Mouse (Mus musculus) hindbrain, embryonic 12.5 days (tissue): ENCODE measurements around the gene Ank3. TPM values are rescaled to one million over a fixed set of nuclear protein-coding genes. Genes with fewer than 3 reads are reported as not detected.

Experiments
- ATAC-seq: fragments of 200-750 bp; cut with Nextera tagmentation; 2 replicates; pipeline ENCODE4 v1.8.0; 2017; ENCODE audit warnings: moderate TSS enrichment; ENCODE audit not compliant: low FRiP score
- H3K27ac ChIP-seq: fragments of 300-500 bp; sonication (generic); 2 replicates; pipeline ENCODE4 v1.5.1; 2016; ENCODE audit warnings: mild to moderate bottlenecking
- H3K27me3 ChIP-seq: fragments of 300-500 bp; sonication (generic); 2 replicates; pipeline ENCODE4 v1.6.1; 2016; ENCODE audit warnings: mild to moderate bottlenecking
- H3K36me3 ChIP-seq: fragments of 300-500 bp; sonication (generic); 2 replicates; pipeline ENCODE4 v1.6.1; 2016; ENCODE audit warnings: mild to moderate bottlenecking
- H3K4me1 ChIP-seq: fragments of 300-500 bp; sonication (generic); 2 replicates; pipeline ENCODE4 v1.6.1; 2016
- H3K4me2 ChIP-seq: fragments of 300-500 bp; sonication (generic); replicated peaks from 2 replicates; pipeline ENCODE4 v1.6.1; 2016; ENCODE audit warnings: mild to moderate bottlenecking
- H3K4me3 ChIP-seq: fragments of 300-500 bp; sonication (generic); 2 replicates; pipeline ENCODE4 v1.5.1; 2016; ENCODE audit warnings: mild to moderate bottlenecking
- H3K9ac ChIP-seq: fragments of 300-500 bp; sonication (generic); 2 replicates; pipeline ENCODE4 v1.6.1; 2016; ENCODE audit warnings: mild to moderate bottlenecking, moderate library complexity
- H3K9me3 ChIP-seq: fragments of 300-500 bp; sonication (generic); replicated peaks from 2 replicates; pipeline ENCODE4 v1.6.1; 2016; ENCODE audit warnings: mild to moderate bottlenecking
- WGBS: fragments of 180-500 bp; shearing (Covaris S2); methylation state at CpG from one replicate; pipeline ENCODE4 v1.1.7; 2016; 5-methylcytosine and 5-hydroxymethylcytosine counted together
- polyA plus RNA-seq: library from polyadenylated mRNA; unstranded; fragments of >200 nt; fragmentation: Nextera tagmentation; extraction: Ambion mirVana; gene quantifications from 2 replicates; pipeline ENCODE4 v1.2.1, GENCODE M21; 2016

Gene Ank3
- polyA plus RNA-seq, 1 experiment from 2014 or later = 91.0 TPM

- peaks cover 18% of the 10 kb centered on the region; the same call in 1 of the 2 replicates for H3K36me3 ChIP-seq
- WGBS = 60% methylated on average over 7 of the region's 7 CpGs
- ATAC-seq = no peak
Measured at GRCm38 (mm10) chr10:69939966-69940365, 541.4 kb downstream of the Ank3 start.

GRCm38 (mm10) chr10:69941001-69941400 lies 542.4 kb downstream of the Ank3 start:
- no peak overlapping the region for H3K27ac ChIP-seq
- H3K36me3 ChIP-seq = peaks cover 12% of the 10 kb centered on the region; the same call in 1 of the 2 replicates
- no peak for ATAC-seq
- WGBS = 95% methylated on average over 7 of the region's 7 CpGs
- no peaks in the 10 kb centered on the region for H3K27me3 ChIP-seq
- no peaks in the 10 kb centered on the region for H3K9me3 ChIP-seq
- no peak overlapping the region for H3K9ac ChIP-seq
- peaks cover 16% of the 10 kb centered on the region for H3K4me1 ChIP-seq
- H3K4me3 ChIP-seq = no peak overlapping the region
- no peak overlapping the region for H3K4me2 ChIP-seq

More at GRCm38 (mm10) chr10:69939966-69940365, 541.4 kb downstream of the Ank3 start:
- no peak overlapping the region for H3K4me2 ChIP-seq
- H3K27me3 ChIP-seq = no peaks in the 10 kb centered on the region
- H3K9me3 ChIP-seq = no peaks in the 10 kb centered on the region
- H3K27ac ChIP-seq = no peak overlapping the region
- H3K4me3 ChIP-seq = no peak overlapping the region
- H3K9ac ChIP-seq = no peak overlapping the region
- peaks cover 16% of the 10 kb centered on the region for H3K4me1 ChIP-seq

GRCm38 (mm10) chr10:69944845-69945244 lies 546.3 kb downstream of the Ank3 start:
- whole genome bisulfite sequencing = 88% methylated on average over 9 of the region's 9 CpGs
- no peaks in the 10 kb centered on the region for H3K9me3 ChIP-seq
- no peaks in the 10 kb centered on the region for H3K27me3 ChIP-seq
- peaks cover 16% of the 10 kb centered on the region for H3K4me1 ChIP-seq
- ATAC-seq = no peak
- no peak overlapping the region for H3K9ac ChIP-seq
- H3K4me2 ChIP-seq = no peak overlapping the region
- H3K4me3 ChIP-seq = no peak overlapping the region
- no peaks in the 10 kb centered on the region for H3K36me3 ChIP-seq
- H3K27ac ChIP-seq = no peak overlapping the region

- H3K36me3 ChIP-seq = no peaks in the 10 kb centered on the region
- no peak for ATAC-seq
- peaks cover 16% of the 10 kb centered on the region for H3K4me1 ChIP-seq
- H3K9me3 ChIP-seq = no peaks in the 10 kb centered on the region
- H3K27ac ChIP-seq = no peak overlapping the region
- WGBS = 58% methylated on average over 8 of the region's 8 CpGs
- no peak overlapping the region for H3K9ac ChIP-seq
- H3K27me3 ChIP-seq = no peaks in the 10 kb centered on the region
- H3K4me3 ChIP-seq = no peak overlapping the region
- H3K4me2 ChIP-seq = no peak overlapping the region
Measured at GRCm38 (mm10) chr10:69945870-69946269, 547.3 kb downstream of the Ank3 start.

GRCm38 (mm10) chr10:69946271-69946670 lies 547.7 kb downstream of the Ank3 start:
- no peak overlapping the region for H3K27ac ChIP-seq

GRCm38 (mm10) chr10:69947093-69947492 lies 548.5 kb downstream of the Ank3 start:
- Histone ChIP-seq H3K36me3 (no peaks in the 10 kb centered on the region), H3K4me2 (no peak overlapping the region), H3K9ac (no peak overlapping the region), H3K27me3 (no peaks in the 10 kb centered on the region), H3K4me1 (peaks cover 16% of the 10 kb centered on the region), H3K27ac (no peak overlapping the region), H3K4me3 (no peak overlapping the region), H3K9me3 (no peaks in the 10 kb centered on the region)
- ATAC-seq = no peak
- 93% methylated on average over 6 of the region's 6 CpGs for WGBS

More at GRCm38 (mm10) chr10:69946271-69946670, 547.7 kb downstream of the Ank3 start:
- H3K9me3 ChIP-seq = no peaks in the 10 kb centered on the region
- no peaks in the 10 kb centered on the region for H3K36me3 ChIP-seq
- no peak overlapping the region for H3K4me3 ChIP-seq
- no peak for ATAC-seq
- whole genome bisulfite sequencing = 89% methylated on average over 8 of the region's 8 CpGs
- H3K27me3 ChIP-seq = no peaks in the 10 kb centered on the region
- no peak overlapping the region for H3K4me2 ChIP-seq
- peaks cover 16% of the 10 kb centered on the region for H3K4me1 ChIP-seq
- H3K9ac ChIP-seq = no peak overlapping the region

- Histone ChIP-seq H3K4me3 (no peak overlapping the region), H3K9me3 (no peaks in the 10 kb centered on the region), H3K4me1 (no peaks in the 10 kb centered on the region), H3K36me3 (peaks cover 9% of the 10 kb centered on the region; the same call in 1 of the 2 replicates), H3K9ac (no peak overlapping the region), H3K27ac (no peak overlapping the region), H3K4me2 (no peak overlapping the region), H3K27me3 (no peaks in the 10 kb centered on the region)
- 94% methylated on average over 11 of the region's 11 CpGs for WGBS
- no peak for ATAC-seq
Measured at GRCm38 (mm10) chr10:69950236-69950918, 551.8 kb downstream of the Ank3 start.

- WGBS = 87% methylated on average over 9 of the region's 9 CpGs
- H3K4me2 ChIP-seq = no peak overlapping the region
- no peaks in the 10 kb centered on the region for H3K27me3 ChIP-seq
- no peaks in the 10 kb centered on the region for H3K9me3 ChIP-seq
- no peaks in the 10 kb centered on the region for H3K4me1 ChIP-seq
- H3K9ac ChIP-seq = no peak overlapping the region
- no peak for ATAC-seq
- no peak overlapping the region for H3K27ac ChIP-seq
- no peak overlapping the region for H3K4me3 ChIP-seq
- H3K36me3 ChIP-seq = peaks cover 13% of the 10 kb centered on the region
Measured at GRCm38 (mm10) chr10:69950919-69951236, 552.3 kb downstream of the Ank3 start.

- Histone ChIP-seq H3K9me3 (no peaks in the 10 kb centered on the region), H3K4me3 (no peak overlapping the region), H3K4me1 (no peaks in the 10 kb centered on the region), H3K9ac (no peak overlapping the region), H3K36me3 (peaks cover 18% of the 10 kb centered on the region), H3K27me3 (no peaks in the 10 kb centered on the region), H3K27ac (no peak overlapping the region), H3K4me2 (no peak overlapping the region)
- 78% methylated on average over 4 of the region's 4 CpGs for WGBS
- no peak for ATAC-seq
Measured at GRCm38 (mm10) chr10:69951426-69951825, 552.9 kb downstream of the Ank3 start.

GRCm38 (mm10) chr10:69952316-69952715 lies 553.7 kb downstream of the Ank3 start:
- Histone ChIP-seq H3K27ac (no peak overlapping the region), H3K36me3 (peaks cover 20% of the 10 kb centered on the region), H3K4me3 (no peak overlapping the region), H3K9ac (no peak overlapping the region), H3K27me3 (no peaks in the 10 kb centered on the region), H3K9me3 (no peaks in the 10 kb centered on the region), H3K4me2 (no peak overlapping the region), H3K4me1 (no peaks in the 10 kb centered on the region)
- 87% methylated on average over 1 of the region's 1 CpGs for WGBS
- ATAC-seq = no peak

GRCm38 (mm10) chr10:69954657-69955267 lies 556.2 kb downstream of the Ank3 start:
- no peak for ATAC-seq
- no peaks in the 10 kb centered on the region for H3K9me3 ChIP-seq
- 91% methylated on average over 9 of the region's 9 CpGs for WGBS
- no peak overlapping the region for H3K4me2 ChIP-seq
- no peak overlapping the region for H3K27ac ChIP-seq
- H3K4me1 ChIP-seq = no peaks in the 10 kb centered on the region
- H3K27me3 ChIP-seq = no peaks in the 10 kb centered on the region
- H3K36me3 ChIP-seq = peaks cover 24% of the 10 kb centered on the region
- H3K9ac ChIP-seq = no peak overlapping the region
- H3K4me3 ChIP-seq = no peak overlapping the region

- H3K27ac ChIP-seq = no peak overlapping the region
- no peak overlapping the region for H3K9ac ChIP-seq
- H3K4me3 ChIP-seq = no peak overlapping the region
- no peaks in the 10 kb centered on the region for H3K9me3 ChIP-seq
- H3K27me3 ChIP-seq = no peaks in the 10 kb centered on the region
- peaks cover 16% of the 10 kb centered on the region for H3K36me3 ChIP-seq
- no peaks in the 10 kb centered on the region for H3K4me1 ChIP-seq
- 91% methylated on average over 7 of the region's 7 CpGs for WGBS
- ATAC-seq = no peak
- no peak overlapping the region for H3K4me2 ChIP-seq
Measured at GRCm38 (mm10) chr10:69962226-69962625, 563.7 kb downstream of the Ank3 start.

GRCm38 (mm10) chr10:69962976-69963375 lies 564.4 kb downstream of the Ank3 start:
- Histone ChIP-seq H3K36me3 (peaks cover 16% of the 10 kb centered on the region), H3K9ac (no peak overlapping the region), H3K4me2 (no peak overlapping the region), H3K4me1 (no peaks in the 10 kb centered on the region), H3K27me3 (no peaks in the 10 kb centered on the region), H3K27ac (no peak overlapping the region), H3K9me3 (no peaks in the 10 kb centered on the region), H3K4me3 (no peak overlapping the region)
- WGBS = 87% methylated on average over 7 of the region's 7 CpGs
- ATAC-seq = no peak
